22 mouse cellular contexts compared by ENCODE assay signal in the genomic region with DNA sequence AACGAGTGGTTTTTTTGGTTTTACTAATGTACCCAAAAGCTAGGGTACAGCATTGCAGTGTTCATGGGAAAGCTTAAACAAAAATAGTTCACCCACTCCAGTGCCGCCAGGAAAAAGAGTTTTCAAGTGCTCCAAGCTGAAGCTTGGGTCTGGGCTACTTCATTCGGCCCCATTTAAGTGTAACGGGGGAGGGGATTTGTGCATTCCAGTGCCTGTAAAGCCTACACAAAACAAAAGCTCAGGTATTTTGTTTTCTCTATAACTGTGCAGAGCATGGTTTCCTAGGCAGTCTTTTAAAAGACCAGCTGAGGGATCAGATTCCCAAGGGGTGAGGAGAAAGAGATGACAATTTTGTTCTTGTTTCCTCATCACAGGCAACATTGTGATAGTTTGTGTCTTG.
A peak's percentile ranks its signal among the peaks of the same experiment; 100 is the strongest.
DNase-seq lines count a peak whose midpoint lies in the region; ATAC-seq lines count a peak whose summit lies in the region.
"Had no signal": no experiment of that assay in that cellular context is flagged by ENCODE, and none has a peak within 500 bp of the region (broad histone marks: within the 10 kb centered on the region; RNA-seq: fewer than 3 reads in every experiment).

No protein-coding gene starts in this region.

- ATAC-seq in heart, embryonic 12.5 days (ENCODE audit: insufficient number of reproducible peaks, low FRiP score) = no peak
- ATAC-seq in midbrain, embryonic 12.5 days (ENCODE audit: low FRiP score, low read depth) = no peak
- no peak for ATAC-seq in midbrain, embryonic 16.5 days
- ATAC-seq in limb, embryonic 12.5 days (ENCODE audit: insufficient number of reproducible peaks, insufficient read depth, low FRiP score, low TSS enrichment, low read depth) = peak; percentile 47; the same call in 1 of the 2 replicates
- ATAC-seq in hindbrain, embryonic 16.5 days = no peak
- ATAC-seq: intestine, embryonic 15.5 days; lung, postnatal 0 days had no signal

- H3K36me3 ChIP-seq in heart, embryonic 12.5 days = 0 out of 2 replicates have a peak, but pooled peaks cover 8% of the 10 kb centered on the region
- no peaks in the 10 kb centered on the region for H3K36me3 ChIP-seq in midbrain, embryonic 12.5 days
- no peaks in the 10 kb centered on the region for H3K36me3 ChIP-seq in midbrain, embryonic 16.5 days (ENCODE audit: control insufficient read depth, insufficient read depth, low read length)
- H3K36me3 ChIP-seq in limb, embryonic 12.5 days = no peaks in the 10 kb centered on the region; the same call in 1 of the 2 replicates
- no peaks in the 10 kb centered on the region for H3K36me3 ChIP-seq in hindbrain, embryonic 16.5 days (ENCODE audit: control insufficient read depth, insufficient read depth, low read length)
- H3K36me3 ChIP-seq: embryonic facial prominence, embryonic 12.5 days; intestine, embryonic 15.5 days; limb, embryonic 15.5 days had no signal

- WGBS in heart, embryonic 12.5 days = 32% methylated on average over 4 of the region's 4 CpGs
- 18% methylated on average over 4 of the region's 4 CpGs for WGBS in midbrain, embryonic 12.5 days
- WGBS in midbrain, embryonic 16.5 days = 22% methylated on average over 4 of the region's 4 CpGs
- 42% methylated on average over 4 of the region's 4 CpGs for WGBS in limb, embryonic 12.5 days
- WGBS in hindbrain, embryonic 16.5 days = 38% methylated on average over 4 of the region's 4 CpGs

- no peaks in the 10 kb centered on the region for H3K27me3 ChIP-seq in heart, embryonic 12.5 days (replicated peaks)
- no peaks in the 10 kb centered on the region for H3K27me3 ChIP-seq in midbrain, embryonic 12.5 days
- no peaks in the 10 kb centered on the region for H3K27me3 ChIP-seq in midbrain, embryonic 16.5 days (ENCODE audit: control insufficient read depth, insufficient read depth, low read depth, low read length)
- H3K27me3 ChIP-seq in limb, embryonic 12.5 days = no peaks in the 10 kb centered on the region
- no peaks in the 10 kb centered on the region for H3K27me3 ChIP-seq in hindbrain, embryonic 16.5 days (replicated peaks; ENCODE audit: control insufficient read depth, insufficient read depth, low read length)
- H3K27me3 ChIP-seq: CH12.LX; embryonic facial prominence, embryonic 12.5 days; intestine, embryonic 15.5 days; limb, embryonic 15.5 days; liver, embryonic 15.5 days had no signal

- DNase-seq in heart, postnatal 10 days = no peak
- DNase-seq in embryo, embryonic 9.5 days (ENCODE audit: extremely low spot score) = peak; percentile 37
- no peak for DNase-seq in thymus, postnatal 4 days
- DNase-seq: adrenal gland, adult 8-10 months; cerebellum, adult 11-12 months; cerebellum, postnatal 14 days; gastrocnemius, adult 2 months; kidney, postnatal 4 days; right cerebral cortex, postnatal 25 days; thymus, postnatal 14 days had no signal

- no peak overlapping the region for H3K4me3 ChIP-seq in heart, embryonic 12.5 days
- H3K4me3 ChIP-seq in midbrain, embryonic 12.5 days = no peak overlapping the region
- H3K4me3 ChIP-seq in midbrain, embryonic 16.5 days (ENCODE audit: low read depth, low read length) = no peak overlapping the region
- H3K4me3 ChIP-seq in limb, embryonic 12.5 days (replicated peaks) = no peak overlapping the region
- no peak overlapping the region for H3K4me3 ChIP-seq in hindbrain, embryonic 16.5 days (ENCODE audit: low read length)
- H3K4me3 ChIP-seq: embryonic facial prominence, embryonic 12.5 days; gastrocnemius, adult 2 months; intestine, embryonic 15.5 days; limb, embryonic 15.5 days; liver, embryonic 15.5 days had no signal

- no peak overlapping the region for H3K4me2 ChIP-seq in heart, embryonic 12.5 days
- H3K4me2 ChIP-seq in midbrain, embryonic 12.5 days (replicated peaks) = no peak overlapping the region
- no peak overlapping the region for H3K4me2 ChIP-seq in midbrain, embryonic 16.5 days (ENCODE audit: low read length)
- no peak overlapping the region for H3K4me2 ChIP-seq in limb, embryonic 12.5 days
- H3K4me2 ChIP-seq in hindbrain, embryonic 16.5 days (ENCODE audit: low read length) = no peak overlapping the region
- H3K4me2 ChIP-seq: embryonic facial prominence, embryonic 12.5 days; hindbrain, embryonic 14.5 days; intestine, embryonic 15.5 days; limb, embryonic 15.5 days; liver, embryonic 15.5 days had no signal

- H3K27ac ChIP-seq in heart, embryonic 12.5 days (ENCODE audit: poor library complexity, severe bottlenecking) = peak overlapping the region; percentile 61
- H3K27ac ChIP-seq in midbrain, embryonic 12.5 days (replicated peaks) = 0 out of 2 replicates have a peak overlapping the region, but pooled peaks have one; percentile 25
- no peak overlapping the region for H3K27ac ChIP-seq in midbrain, embryonic 16.5 days (ENCODE audit: low read length)
- H3K27ac ChIP-seq in limb, embryonic 12.5 days = peak overlapping the region; percentile 14; the same call in 1 of the 2 replicates
- no peak overlapping the region for H3K27ac ChIP-seq in hindbrain, embryonic 16.5 days (ENCODE audit: low read depth, low read length)
- H3K27ac ChIP-seq: embryonic facial prominence, embryonic 12.5 days; gastrocnemius, adult 2 months; hindbrain, embryonic 14.5 days; intestine, embryonic 15.5 days; limb, embryonic 15.5 days; liver, embryonic 15.5 days had no signal

- no peaks in the 10 kb centered on the region for H3K9me3 ChIP-seq in heart, embryonic 12.5 days (replicated peaks)
- H3K9me3 ChIP-seq in midbrain, embryonic 12.5 days = no peaks in the 10 kb centered on the region
- no peaks in the 10 kb centered on the region for H3K9me3 ChIP-seq in midbrain, embryonic 16.5 days (replicated peaks; ENCODE audit: control insufficient read depth, low read length, poor library complexity, severe bottlenecking)
- H3K9me3 ChIP-seq in limb, embryonic 12.5 days = no peaks in the 10 kb centered on the region
- H3K9me3 ChIP-seq in hindbrain, embryonic 16.5 days (ENCODE audit: control insufficient read depth, low read length) = no peaks in the 10 kb centered on the region
- H3K9me3 ChIP-seq: embryonic facial prominence, embryonic 12.5 days; intestine, embryonic 15.5 days; limb, embryonic 15.5 days; liver, embryonic 15.5 days had no signal

- H3K4me1 ChIP-seq in heart, embryonic 12.5 days (replicated peaks) = peaks cover 4% of the 10 kb centered on the region
- peaks cover 7% of the 10 kb centered on the region; the same call in 1 of the 2 replicates for H3K4me1 ChIP-seq in midbrain, embryonic 12.5 days
- no peaks in the 10 kb centered on the region for H3K4me1 ChIP-seq in midbrain, embryonic 16.5 days (ENCODE audit: control insufficient read depth, insufficient read depth, low read length)
- peaks cover 12% of the 10 kb centered on the region for H3K4me1 ChIP-seq in limb, embryonic 12.5 days (replicated peaks)
- no peaks in the 10 kb centered on the region for H3K4me1 ChIP-seq in hindbrain, embryonic 16.5 days (ENCODE audit: control insufficient read depth, insufficient read depth, low read depth, low read length)
- H3K4me1 ChIP-seq: intestine, embryonic 15.5 days; limb, embryonic 15.5 days; liver, embryonic 15.5 days had no signal

- H3K9ac ChIP-seq in heart, embryonic 12.5 days = no peak overlapping the region
- H3K9ac ChIP-seq in midbrain, embryonic 12.5 days (replicated peaks) = no peak overlapping the region
- no peak overlapping the region for H3K9ac ChIP-seq in midbrain, embryonic 16.5 days (ENCODE audit: low read depth, low read length)
- no peak overlapping the region for H3K9ac ChIP-seq in limb, embryonic 12.5 days (replicated peaks)
- no peak overlapping the region for H3K9ac ChIP-seq in hindbrain, embryonic 16.5 days (ENCODE audit: low read depth, low read length)
- H3K9ac ChIP-seq: embryonic facial prominence, embryonic 12.5 days; hindbrain, embryonic 14.5 days; intestine, embryonic 15.5 days; limb, embryonic 15.5 days; liver, embryonic 15.5 days had no signal

- intact Hi-C loops in heart, postnatal 10 days (cut with DNase I) = no loop called here

Comparison
In these comparisons a context has a peak if more than half of its experiments do, and no peak if none do; other contexts are left out.
1. H3K27ac ChIP-seq: peak in heart, embryonic 12.5 days (single experiment), midbrain, embryonic 12.5 days (single experiment) and limb, embryonic 12.5 days (single experiment); none in midbrain, embryonic 16.5 days (single experiment) and hindbrain, embryonic 16.5 days (single experiment).